Mouse (Mus musculus) midbrain, embryonic 12.5 days (tissue): ENCODE results near the gene Adat1. TPM values are rescaled to one million over a fixed set of nuclear protein-coding genes. Genes with fewer than 3 reads are reported as not detected.
A peak's percentile ranks its signal among the peaks of the same experiment; 100 is the strongest.

Source experiments
- ATAC-seq: fragments of 200-750 bp; cut with Nextera tagmentation; 2 replicates; pipeline ENCODE4 v1.8.0; 2017; ENCODE audit warnings: low read depth, moderate TSS enrichment, moderate library complexity; ENCODE audit not compliant: low FRiP score
- H3K27ac ChIP-seq: fragments of 300-500 bp; sonication (generic); replicated peaks from 2 replicates; pipeline ENCODE4 v1.5.1; 2016; ENCODE audit warnings: mild to moderate bottlenecking
- H3K27me3 ChIP-seq: fragments of 300-500 bp; sonication (generic); 2 replicates; pipeline ENCODE4 v1.6.1; 2016; ENCODE audit warnings: mild to moderate bottlenecking
- H3K36me3 ChIP-seq: fragments of 300-500 bp; sonication (generic); 2 replicates; pipeline ENCODE4 v1.6.1; 2016
- H3K4me1 ChIP-seq: fragments of 300-500 bp; sonication (generic); 2 replicates; pipeline ENCODE4 v1.6.1; 2016
- H3K4me2 ChIP-seq: fragments of 300-500 bp; sonication (generic); replicated peaks from 2 replicates; pipeline ENCODE4 v1.6.1; 2016; ENCODE audit warnings: mild to moderate bottlenecking, moderate library complexity
- H3K4me3 ChIP-seq: fragments of 300-500 bp; sonication (generic); 2 replicates; pipeline ENCODE4 v1.5.1; 2016; ENCODE audit warnings: mild to moderate bottlenecking
- H3K9ac ChIP-seq: fragments of 300-500 bp; sonication (generic); replicated peaks from 2 replicates; pipeline ENCODE4 v1.6.1; 2016; ENCODE audit warnings: mild to moderate bottlenecking, moderate library complexity
- H3K9me3 ChIP-seq: fragments of 300-500 bp; sonication (generic); 2 replicates; pipeline ENCODE4 v1.6.1; 2016; ENCODE audit warnings: mild to moderate bottlenecking
- WGBS: fragments of 180-500 bp; shearing (Covaris S2); methylation state at CpG from one replicate; pipeline ENCODE4 v1.1.7; 2016; 5-methylcytosine and 5-hydroxymethylcytosine counted together
- polyA plus RNA-seq: library from polyadenylated mRNA; unstranded; fragments of >200 nt; fragmentation: Nextera tagmentation; extraction: Ambion mirVana; gene quantifications from 2 replicates; pipeline ENCODE4 v1.2.1, GENCODE M21; 2016

Adat1 gene
- polyA plus RNA-seq, 1 experiment from 2014 or later: 12.6 TPM

DNA sequence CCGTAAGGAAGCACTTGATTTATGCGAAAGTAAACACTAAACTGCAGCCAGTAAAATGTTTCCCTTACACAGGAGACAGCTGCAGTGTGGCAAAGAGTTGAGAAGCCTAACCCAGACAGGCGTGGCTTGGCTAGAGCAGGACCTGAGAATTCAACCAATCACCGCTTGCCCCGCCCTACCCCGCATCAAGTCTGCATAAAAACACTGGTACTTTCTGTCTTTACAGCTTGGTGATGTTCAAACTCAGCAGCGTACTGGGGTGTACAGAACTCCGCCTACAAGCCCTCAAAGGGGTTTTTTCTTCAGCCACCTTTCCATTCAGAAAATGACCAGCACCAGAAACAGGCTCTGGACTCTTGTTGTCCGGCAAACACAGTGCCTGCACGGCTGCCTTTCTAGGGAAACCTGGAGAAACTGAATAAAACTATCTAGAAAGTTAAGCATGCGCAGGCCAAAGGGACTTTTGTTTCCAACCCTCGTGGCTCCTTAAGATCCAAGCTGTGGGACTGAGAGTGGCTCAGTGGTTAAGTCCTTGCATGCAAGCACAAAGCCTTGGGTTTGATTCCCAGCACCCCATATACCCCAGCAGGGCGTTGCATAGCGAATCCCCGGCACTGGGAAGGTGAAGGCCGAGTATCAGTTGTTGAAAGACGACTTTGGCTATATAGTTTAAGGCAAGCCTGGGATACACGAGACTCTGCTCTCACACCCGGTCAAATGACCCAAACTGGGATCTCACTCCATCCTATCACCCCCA, 59.3 kb downstream of the Adat1 start:
- H3K27ac ChIP-seq: peak overlapping the region; percentile 94
- no peaks in the 10 kb centered on the region for H3K9me3 ChIP-seq
- H3K4me3 ChIP-seq: peak overlapping the region; percentile 82
- peak overlapping the region; percentile 87 for H3K4me2 ChIP-seq
- H3K27me3 ChIP-seq: no peaks in the 10 kb centered on the region
- H3K4me1 ChIP-seq: peaks cover 11% of the 10 kb centered on the region
- ATAC-seq: peak; percentile 14; the same call in 1 of the 2 replicates
- H3K36me3 ChIP-seq: no peaks in the 10 kb centered on the region
- 27% methylated on average over 19 of the region's 19 CpGs for WGBS
- peak overlapping the region; percentile 92 for H3K9ac ChIP-seq

DNA sequence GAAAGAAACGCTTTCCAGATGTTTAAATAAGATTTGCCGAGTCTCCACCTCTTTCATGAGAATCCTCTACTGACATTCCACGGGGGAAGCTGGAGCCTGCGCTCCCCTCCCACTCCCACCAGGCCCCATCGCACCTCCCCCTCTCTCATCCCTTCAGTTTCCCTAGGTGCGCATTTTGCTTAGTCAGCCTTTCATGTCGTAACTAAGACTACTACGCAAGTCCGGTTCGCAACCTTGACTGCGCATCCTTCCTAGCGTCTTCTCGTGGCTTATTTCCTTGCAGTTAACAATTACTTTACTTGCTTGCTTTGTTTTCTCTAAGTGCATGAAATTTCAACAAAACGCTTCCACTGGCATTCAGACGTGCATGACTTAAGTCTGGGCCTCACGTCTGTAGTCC, 60.4 kb downstream of the Adat1 start:
- peaks cover 11% of the 10 kb centered on the region for H3K4me1 ChIP-seq
- no peak for ATAC-seq
- H3K9me3 ChIP-seq: no peaks in the 10 kb centered on the region
- no peaks in the 10 kb centered on the region for H3K36me3 ChIP-seq
- 79% methylated on average over 16 of the region's 16 CpGs for WGBS
- no peaks in the 10 kb centered on the region for H3K27me3 ChIP-seq
- no peak overlapping the region for H3K9ac ChIP-seq
- no peak overlapping the region for H3K4me2 ChIP-seq
- H3K4me3 ChIP-seq: no peak overlapping the region
- H3K27ac ChIP-seq: no peak overlapping the region

DNA sequence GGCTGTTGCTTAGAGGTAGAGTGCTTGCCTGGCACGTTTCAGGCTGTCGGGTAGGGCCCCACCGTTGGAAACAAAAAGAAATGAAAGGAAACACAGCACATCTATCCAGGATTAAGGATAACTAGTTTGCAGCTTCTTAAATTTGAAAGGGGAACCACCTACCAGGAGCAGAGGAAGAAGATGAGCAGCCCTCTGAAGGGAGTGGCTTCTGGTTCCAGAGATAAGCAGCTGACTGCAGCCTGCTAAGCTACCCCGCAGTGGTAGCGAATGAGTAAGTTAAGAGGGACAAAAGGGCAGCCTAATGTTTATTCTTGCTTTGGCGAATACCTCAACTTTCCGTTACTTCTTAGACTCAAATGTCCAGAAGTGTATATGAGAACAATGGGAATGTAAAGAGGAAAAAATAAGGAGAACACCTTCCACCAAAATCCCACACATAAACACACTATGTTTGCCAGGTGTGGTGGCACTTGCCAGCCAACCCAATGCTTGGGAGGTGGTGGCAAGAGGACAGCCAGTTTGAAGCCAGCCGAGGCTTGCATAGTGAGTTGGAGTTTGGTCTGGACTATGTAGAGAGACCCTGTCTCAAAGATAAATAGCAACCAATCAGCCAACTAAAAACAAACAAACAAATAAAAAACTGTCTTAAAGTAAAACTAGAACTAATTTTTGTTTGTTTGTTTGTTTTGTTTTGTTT, 62.3 kb downstream of the Adat1 start:
- H3K4me2 ChIP-seq: no peak overlapping the region
- no peaks in the 10 kb centered on the region for H3K27me3 ChIP-seq
- H3K27ac ChIP-seq: no peak overlapping the region
- peaks cover 11% of the 10 kb centered on the region for H3K4me1 ChIP-seq
- H3K36me3 ChIP-seq: no peaks in the 10 kb centered on the region
- no peak overlapping the region for H3K4me3 ChIP-seq
- no peaks in the 10 kb centered on the region for H3K9me3 ChIP-seq
- ATAC-seq: no peak
- 70% methylated on average over 8 of the region's 8 CpGs for WGBS
- H3K9ac ChIP-seq: no peak overlapping the region

DNA sequence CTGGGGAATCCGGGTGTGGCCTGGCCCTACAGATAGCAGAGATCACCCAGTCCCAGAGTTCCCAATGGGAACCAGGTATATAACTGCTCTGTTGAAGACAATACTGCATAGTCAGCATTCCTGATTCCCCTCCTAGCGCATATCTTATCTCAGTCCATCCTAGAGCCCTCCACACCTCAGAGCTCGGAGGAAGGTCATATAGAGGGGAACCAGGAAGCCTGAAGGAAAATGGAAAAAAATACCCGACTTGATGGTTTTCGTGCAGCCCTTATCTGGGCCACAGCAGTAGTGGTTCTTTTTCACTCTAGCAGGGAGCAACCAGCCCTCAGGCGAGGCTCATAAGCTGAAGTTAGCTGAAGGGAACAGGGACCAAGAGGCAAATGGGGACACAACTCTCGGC, 67.1 kb downstream of the Adat1 start:
- Histone ChIP-seq H3K9me3 (no peaks in the 10 kb centered on the region), H3K27ac (no peak overlapping the region), H3K4me2 (no peak overlapping the region), H3K4me1 (no peaks in the 10 kb centered on the region), H3K27me3 (no peaks in the 10 kb centered on the region), H3K36me3 (no peaks in the 10 kb centered on the region), H3K9ac (no peak overlapping the region), H3K4me3 (no peak overlapping the region)
- ATAC-seq: no peak
- WGBS: 84% methylated on average over 7 of the region's 7 CpGs

DNA sequence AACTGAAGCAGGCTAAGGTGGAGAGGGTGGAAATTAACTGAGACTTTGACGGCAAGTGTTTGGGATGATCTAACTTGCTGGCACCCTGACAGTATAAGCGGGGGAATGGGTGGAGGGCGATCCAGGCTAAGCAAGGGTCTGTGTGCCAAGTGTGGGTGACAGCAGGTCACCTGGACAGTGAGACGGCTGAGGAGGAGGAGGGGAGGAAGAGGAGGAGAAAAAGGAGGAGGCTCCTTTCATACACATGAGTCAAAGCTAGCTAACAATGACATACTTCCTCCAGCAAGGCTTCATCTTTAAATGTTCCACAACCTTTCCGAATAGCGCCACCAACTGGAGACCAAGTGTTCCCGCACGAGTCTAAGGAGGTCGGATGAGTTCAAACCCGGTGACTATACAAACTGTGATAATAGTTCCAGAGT, 68.7 kb downstream of the Adat1 start:
- 33% methylated on average over 10 of the region's 10 CpGs for WGBS
- peaks cover 3% of the 10 kb centered on the region; the same call in 1 of the 2 replicates for H3K36me3 ChIP-seq

DNA sequence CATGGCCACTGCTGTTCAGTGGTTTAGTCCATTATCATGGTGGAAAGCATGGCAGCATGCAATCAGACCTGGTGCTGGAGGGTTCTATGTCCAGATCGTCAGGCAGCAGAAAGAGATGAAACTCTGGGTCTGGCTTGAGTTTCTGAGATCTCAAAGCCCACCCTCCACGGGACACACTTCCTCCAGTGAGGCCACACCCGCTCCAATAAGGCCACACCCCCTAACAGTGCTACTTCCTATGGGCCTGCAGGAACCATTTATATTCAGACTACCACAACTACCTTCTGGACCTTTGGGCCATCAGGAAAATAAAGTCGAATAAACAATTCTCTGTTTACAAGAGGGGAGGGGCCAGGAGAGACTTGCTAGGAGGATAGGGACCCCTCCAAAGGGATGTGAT, 71.1 kb downstream of the Adat1 start:
- H3K36me3 ChIP-seq: peaks cover 16% of the 10 kb centered on the region
- no peaks in the 10 kb centered on the region for H3K9me3 ChIP-seq
- H3K4me2 ChIP-seq: no peak overlapping the region
- H3K4me3 ChIP-seq: no peak overlapping the region
- no peaks in the 10 kb centered on the region for H3K4me1 ChIP-seq
- WGBS: 87% methylated on average over 4 of the region's 4 CpGs
- H3K27me3 ChIP-seq: no peaks in the 10 kb centered on the region
- no peak for ATAC-seq
- no peak overlapping the region for H3K27ac ChIP-seq
- no peak overlapping the region for H3K9ac ChIP-seq

More for the DNA sequence above, 68.7 kb downstream of the Adat1 start:
- Histone ChIP-seq H3K27me3 (no peaks in the 10 kb centered on the region), H3K9me3 (no peaks in the 10 kb centered on the region), H3K27ac (no peak overlapping the region), H3K4me3 (no peak overlapping the region), H3K9ac (no peak overlapping the region), H3K4me1 (no peaks in the 10 kb centered on the region), H3K4me2 (no peak overlapping the region)
- no peak for ATAC-seq

DNA sequence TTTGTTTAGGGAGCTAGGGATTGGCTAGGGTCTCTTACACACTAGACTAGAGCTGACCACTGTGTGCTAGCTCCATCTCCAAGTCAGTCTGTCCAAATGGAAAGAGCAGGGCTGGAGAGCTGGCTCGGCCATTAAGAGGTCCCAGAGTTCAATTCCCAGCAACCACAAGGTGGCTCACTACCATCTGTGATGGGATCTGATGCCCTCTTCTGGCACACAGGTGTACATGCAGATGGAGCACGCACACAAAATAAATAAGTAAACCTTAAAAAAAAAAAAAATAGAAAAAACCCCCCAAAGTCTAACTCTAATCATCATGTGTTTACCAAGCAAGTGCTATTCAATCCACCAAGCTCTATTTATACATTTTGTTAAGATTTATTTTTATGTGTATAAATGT, 72.4 kb downstream of the Adat1 start:
- Histone ChIP-seq H3K27me3 (no peaks in the 10 kb centered on the region), H3K27ac (no peak overlapping the region), H3K4me3 (no peak overlapping the region), H3K4me1 (no peaks in the 10 kb centered on the region), H3K36me3 (peaks cover 16% of the 10 kb centered on the region), H3K9me3 (no peaks in the 10 kb centered on the region), H3K4me2 (no peak overlapping the region), H3K9ac (no peak overlapping the region)
- 85% methylated on average over 2 of the region's 2 CpGs for WGBS
- ATAC-seq: no peak

Other genes starting within 250 kb of the Adat1 start
- 52.4 and 53.8 TPM in 2 replicates for gene Bcar1, start 248.5 kb downstream of the Adat1 start, polyA plus RNA-seq
- gene Cfdp1, start 138.0 kb downstream of the Adat1 start, polyA plus RNA-seq: 182 and 192 TPM in 2 replicates
- gene Tmem170, start 115.6 kb downstream of the Adat1 start, polyA plus RNA-seq: 7.3 and 7.9 TPM in 2 replicates
- 2.7 and 3.1 TPM in 2 replicates for gene Chst5, start 81.9 kb downstream of the Adat1 start, polyA plus RNA-seq
- gene Tmem231, start 58.4 kb downstream of the Adat1 start, polyA plus RNA-seq: 19.8 and 20.9 TPM in 2 replicates
- gene Gabarapl2, start 51.6 kb downstream of the Adat1 start, polyA plus RNA-seq: 351 and 359 TPM in 2 replicates
- gene Kars, start 19.0 kb upstream of the Adat1 start, polyA plus RNA-seq: 189 and 194 TPM in 2 replicates
- gene Terf2ip, start 19.1 kb upstream of the Adat1 start, polyA plus RNA-seq: 40.9 and 41.6 TPM in 2 replicates
- gene Gm6793, start 22.7 kb upstream of the Adat1 start, polyA plus RNA-seq: 0.56 and 0.58 TPM in 2 replicates